Mouse (Mus musculus) WW6 (cell line): ENCODE measurements around the gene Myo9a.
"Not testable (repeated sequence)": the region's sequence is repeated elsewhere in the genome, so short reads cannot be mapped to it uniquely, and the experiment has no call there.

Source experiments
- DNase-seq: peaks from one replicate; pipeline ENCODE4 v3.0.0-alpha.2; 2013; ENCODE audit warnings: low read depth, low spot score

The Myo9a gene

DNA sequence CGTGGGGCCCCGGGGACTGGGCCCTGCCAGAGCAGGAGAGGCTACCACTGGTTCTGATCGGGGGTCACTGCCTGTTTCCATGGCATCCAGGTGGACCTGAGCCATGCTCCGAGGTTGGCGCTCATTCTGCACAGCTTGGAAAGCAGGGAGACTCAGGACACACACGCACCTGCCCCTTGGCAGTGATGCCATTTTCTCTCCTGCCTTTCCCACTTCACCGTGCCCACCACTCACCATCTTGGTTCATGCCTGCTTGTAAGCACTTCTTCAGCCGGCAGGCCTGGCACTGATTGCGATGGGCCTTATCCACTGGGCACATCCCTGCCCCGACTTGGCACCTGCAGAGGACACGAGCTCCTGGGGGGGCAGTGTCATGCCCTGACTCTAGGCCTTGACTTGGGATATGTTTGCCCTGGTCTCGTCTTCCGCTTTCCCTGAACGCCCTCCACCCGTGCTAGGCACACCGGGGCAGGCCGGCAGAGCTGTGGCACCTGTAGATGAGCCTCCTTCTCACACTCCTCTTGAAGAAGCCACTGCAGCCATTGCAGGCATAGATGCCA, 198.1 kb downstream of the Myo9a start:
- no peak for DNase-seq

DNA sequence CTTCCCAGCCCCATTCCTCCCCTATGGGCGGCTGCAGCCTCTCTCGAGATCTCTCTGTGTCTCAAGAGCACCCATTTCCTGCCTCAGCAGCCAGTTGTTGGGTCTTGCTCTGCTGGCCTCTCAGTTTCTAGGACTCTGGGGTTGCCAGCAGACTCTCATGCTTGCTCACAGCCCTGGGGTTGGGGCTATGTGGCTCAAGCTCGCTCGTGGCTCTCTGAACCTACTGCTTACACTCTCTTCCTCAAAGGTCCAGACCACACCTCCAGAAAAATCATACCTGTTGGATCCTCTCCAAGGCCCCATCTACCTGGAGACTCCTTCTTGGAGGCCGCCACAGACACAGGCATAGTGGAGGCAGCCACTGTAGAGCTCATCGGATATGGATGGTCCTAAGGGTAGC, 198.8 kb downstream of the Myo9a start:
- DNase-seq: no peak

DNA sequence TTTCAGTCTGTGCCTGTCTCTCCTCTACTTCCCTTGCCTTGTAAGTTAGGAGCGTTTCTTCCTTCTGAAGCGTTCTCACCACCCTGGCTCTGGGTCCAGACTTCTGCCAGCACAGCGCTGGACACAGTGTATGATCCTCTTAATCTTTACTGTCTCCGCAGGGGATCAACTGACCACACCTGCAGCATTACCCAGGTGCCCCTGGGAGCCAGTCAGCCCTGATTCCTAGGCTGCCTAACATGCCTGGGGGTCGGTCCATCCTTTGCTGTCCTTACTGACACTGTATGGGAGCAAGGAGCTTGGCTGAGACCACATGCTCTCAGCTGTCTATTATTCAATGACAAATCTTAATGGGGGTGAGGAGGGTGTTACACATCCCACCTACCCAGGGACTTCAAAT, 199.3 kb downstream of the Myo9a start:
- no peak for DNase-seq

DNA sequence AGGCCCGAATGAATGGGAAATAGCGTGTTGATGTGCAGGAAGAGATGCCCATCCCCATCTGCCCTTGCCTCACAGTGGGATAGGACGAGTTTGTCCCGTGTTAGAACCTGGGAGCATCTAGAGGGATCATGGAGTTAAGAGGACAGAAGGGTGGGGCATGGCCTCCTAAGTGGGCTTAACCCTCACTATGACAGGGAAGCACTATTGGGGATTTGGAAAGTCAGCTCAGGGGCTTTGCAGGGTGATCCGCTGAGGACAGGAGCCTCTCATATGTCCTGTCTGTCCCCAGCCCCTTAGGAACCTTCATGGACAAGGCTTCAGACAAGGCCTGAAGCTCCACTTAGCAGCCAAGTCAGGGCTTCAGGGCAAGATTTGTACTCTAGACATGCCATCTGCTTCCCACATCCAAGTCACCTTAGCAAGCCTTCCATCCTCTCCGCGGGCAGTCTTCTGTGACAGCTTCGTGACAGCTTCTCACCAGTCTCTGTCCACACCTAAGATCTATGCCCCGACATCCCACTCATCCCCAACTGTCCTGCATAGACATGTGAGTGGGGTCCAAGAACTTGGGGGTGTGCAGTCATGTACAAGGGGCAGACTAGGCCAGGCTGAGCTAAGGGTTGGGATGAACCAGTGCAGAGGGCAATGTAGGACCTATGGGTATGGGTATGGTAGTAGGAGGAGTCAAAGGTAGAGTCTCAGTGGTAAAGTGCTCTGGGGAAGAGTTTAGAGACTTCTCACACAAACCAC, 200.5 kb downstream of the Myo9a start:
- DNase-seq: no peak

GRCm38 (mm10) chr9:59951943-59952342, 201.2 kb downstream of the Myo9a start:
- no peak for DNase-seq

DNA sequence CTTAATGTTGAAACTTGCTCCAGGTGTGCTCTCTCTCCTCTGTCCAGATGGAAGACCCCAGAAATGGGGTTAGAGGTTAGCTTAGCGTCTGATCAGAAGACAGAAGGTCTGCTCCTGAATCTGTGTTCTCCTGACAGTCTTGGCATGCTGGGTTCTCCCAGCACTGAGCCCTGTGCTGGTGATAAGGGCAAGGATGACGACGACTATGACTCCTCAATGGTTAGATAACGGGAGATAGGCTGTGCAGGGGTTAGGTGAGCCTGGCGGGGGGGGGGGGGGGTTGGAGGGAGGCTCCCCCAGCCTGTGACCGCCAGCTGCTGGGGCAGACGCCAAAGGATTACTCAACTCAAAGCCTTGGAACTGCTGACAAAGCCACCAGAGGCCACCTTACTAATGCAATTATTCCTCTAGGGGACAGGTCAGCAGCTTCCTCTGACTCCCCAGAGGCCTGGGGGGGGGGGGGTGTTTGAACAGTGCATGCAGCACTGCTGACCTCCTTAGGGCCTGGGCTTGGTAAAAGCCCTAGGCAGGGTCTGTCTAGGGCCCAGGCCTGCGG, 201.9 kb downstream of the Myo9a start:
- no peak for DNase-seq

DNA sequence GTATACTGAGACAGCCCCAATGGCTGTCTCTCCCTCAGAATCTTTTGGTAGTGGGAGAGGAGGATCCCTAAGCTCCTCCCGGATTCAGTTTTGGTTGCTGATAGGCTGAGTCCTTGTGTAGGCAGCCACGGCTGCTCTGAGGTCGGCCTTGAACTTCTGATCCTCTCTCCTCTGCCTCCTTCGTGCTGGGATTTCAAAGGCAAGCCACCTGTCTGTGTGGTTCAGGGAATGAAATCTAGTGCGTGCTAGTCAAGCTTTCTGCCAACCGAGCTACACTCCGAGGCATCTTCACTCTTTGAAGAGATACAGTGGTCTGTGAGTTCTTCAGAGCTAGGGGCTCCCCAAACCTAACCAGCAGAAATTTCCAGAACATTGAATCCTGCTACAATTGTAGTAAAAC, 202.9 kb downstream of the Myo9a start:
- no peak for DNase-seq

- no peak for DNase-seq
These were observed 204.5 kb downstream of the Myo9a start for GRCm38 (mm10) chr9:59955199-59955598.

- no peak for DNase-seq
These were observed 205.0 kb downstream of the Myo9a start for GRCm38 (mm10) chr9:59955692-59956091.

DNA sequence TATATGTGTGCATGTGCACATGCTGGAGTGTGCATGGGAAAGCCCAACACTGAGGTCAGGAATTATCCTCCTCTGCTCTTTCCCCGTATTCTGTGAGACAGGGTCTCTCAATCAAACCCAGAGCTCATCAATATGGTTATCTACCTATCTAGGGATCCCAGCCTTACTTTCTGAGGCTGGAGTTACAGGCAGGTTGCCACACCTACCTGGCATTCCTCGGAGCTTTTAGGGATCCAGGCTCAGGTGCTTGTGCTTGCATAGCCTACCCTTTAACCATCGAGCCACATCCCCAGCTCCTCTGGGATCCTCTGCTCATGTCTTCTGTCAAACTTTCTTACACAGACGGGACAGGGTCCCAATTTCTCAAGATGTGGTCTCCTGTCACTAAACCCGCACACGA, 205.8 kb downstream of the Myo9a start:
- no peak for DNase-seq

DNA sequence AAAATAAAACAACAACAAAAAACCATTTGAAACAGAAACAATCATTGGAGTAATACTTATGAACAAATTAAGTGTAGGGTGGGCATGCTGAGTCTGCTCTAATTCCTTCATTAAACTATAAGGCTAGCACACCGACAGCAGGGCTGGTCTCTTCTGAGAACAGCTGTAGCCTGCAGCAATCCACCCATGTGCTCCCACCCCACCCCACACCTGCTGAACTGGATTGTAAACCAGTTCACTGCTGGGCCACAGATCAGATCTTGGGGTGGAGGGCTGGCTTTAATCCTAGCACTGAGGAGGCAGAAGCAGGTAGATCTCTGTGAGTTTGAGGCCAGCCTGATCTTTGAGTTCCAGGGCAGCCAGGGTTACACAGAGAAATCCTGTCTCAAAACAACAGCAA, 207.4 kb downstream of the Myo9a start:
- not testable (repeated sequence) for DNase-seq

DNA sequence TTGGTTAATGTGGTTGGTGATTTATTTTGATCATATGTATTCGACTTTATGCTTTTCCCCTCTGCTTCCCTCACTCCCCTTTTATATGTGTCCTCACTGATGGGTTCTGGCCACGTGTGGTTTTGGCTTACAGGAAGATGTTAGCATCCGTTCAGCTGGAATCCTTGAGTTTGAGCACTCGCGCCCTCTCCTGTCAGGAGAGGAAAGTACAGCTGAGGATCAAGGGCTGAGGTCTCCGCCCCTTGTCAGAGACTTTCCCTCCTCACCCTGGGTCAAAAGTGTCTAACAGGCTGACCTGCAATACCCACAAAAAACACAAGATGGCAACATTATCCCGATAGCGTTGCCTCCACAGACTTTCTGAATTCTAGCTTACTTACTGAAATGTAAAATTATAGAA, 208.6 kb downstream of the Myo9a start:
- peak; percentile 86 for DNase-seq

DNA sequence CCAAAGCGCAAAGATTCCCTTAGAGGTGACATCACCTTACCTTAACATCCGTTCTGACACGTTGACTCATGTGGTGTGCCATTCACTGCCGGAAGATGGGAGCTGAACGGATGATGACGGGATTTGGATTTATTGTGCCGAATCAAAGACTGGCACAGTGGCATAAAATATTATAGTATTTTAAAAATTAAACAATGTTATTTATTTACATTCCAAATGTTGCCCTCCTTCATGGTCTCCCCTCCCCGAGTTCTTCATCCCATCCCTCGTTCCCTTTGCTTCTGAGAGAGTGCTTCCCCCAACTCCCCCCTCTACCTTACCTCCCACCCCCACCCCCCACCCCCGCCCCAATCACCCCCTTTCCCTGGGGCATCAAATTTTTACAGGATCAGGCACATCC, 209.9 kb downstream of the Myo9a start, which contains the start of gene Nr2e3:
Gene Nr2e3 (minus strand): TSS at position 101 of the 400 bp plus-strand sequence.
- DNase-seq: no peak

DNA sequence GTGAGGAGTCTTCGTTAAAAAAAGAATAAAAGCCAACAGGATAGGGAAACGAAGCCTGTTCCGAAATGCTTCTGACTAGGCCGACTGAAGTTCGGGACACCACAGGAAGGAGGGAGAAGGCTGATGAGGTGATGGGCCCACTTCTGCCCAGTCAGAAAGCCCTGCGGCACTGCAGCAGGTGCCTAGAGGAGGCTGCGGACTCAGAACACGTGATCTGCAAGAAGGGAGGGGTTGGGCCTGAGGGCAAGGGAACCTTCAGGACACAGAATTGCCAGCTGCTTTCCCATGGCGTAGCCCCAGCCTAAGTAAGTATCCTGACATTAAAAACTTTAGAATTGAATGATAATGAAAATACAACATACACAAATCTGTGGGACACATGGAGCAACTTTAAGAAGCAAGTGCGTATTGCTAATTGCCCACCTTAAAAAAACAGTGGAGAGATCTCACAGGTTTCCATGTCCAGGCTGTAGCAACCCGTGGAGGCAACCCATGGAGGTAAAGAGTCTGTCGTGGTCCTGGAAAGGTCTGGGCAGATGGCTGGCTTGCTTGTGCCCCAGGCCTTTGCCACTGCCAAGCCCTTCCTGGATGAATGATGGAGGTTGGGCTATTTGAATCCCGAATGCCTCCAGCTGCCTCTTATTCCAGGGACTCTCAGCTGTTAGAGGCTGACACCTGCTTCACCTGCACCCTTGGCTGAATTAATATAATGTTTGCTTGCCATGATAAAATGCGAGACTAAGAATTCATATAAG, 210.7 kb downstream of the Myo9a start:
- DNase-seq: no peak

DNA sequence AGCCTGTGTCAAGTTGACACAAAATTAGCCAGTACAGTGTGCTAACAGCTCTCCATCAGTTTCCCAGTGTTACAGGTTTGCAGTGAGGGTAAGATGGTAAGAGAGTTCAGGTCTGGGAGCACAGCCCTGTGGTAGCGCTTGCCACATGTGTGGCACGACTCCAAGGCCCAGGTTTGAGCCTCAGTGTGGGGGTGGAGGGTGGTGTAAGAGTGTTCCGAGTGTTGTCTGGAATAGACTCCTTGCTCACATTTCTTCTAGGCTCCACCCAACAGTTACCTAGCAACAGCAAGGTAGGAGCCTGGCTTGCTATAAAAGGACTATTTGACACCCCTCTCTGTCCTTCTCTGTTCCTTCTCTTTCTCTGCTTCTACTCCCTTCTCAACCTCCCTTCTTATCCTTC, 213.7 kb downstream of the Myo9a start:
- DNase-seq: no peak

- DNase-seq: no peak
These were observed 214.3 kb downstream of the Myo9a start for GRCm38 (mm10) chr9:59965046-59965445.

DNA sequence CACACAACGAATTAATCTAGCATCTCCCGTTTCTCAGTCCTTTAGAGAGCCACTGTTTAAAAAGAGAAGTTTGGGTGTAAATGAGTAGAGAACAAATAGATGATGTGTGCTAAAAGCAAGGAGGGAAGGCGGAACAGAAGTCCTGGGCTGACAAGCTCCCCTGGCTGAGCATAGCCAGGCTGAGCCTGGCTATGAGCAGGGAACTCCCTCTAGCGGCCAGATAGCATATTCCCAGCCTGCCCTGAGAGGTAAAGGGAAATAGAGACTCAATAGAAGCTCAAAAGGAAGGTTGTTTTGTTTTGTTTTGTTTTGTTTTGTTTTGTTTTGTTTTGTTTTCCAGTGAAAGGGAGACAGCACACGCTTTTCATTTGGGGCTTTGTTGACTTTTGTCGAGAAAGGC, 218.7 kb downstream of the Myo9a start:
- DNase-seq: no peak

- DNase-seq: no peak
These were observed 220.6 kb downstream of the Myo9a start for GRCm38 (mm10) chr9:59971263-59971662.
